Mouse (Mus musculus): ENCODE measurements at regions not wholly inside any gene's neighbourhood (a gene's known extent, or its start where the extent isn't known, plus 50 kb on each side); places are given as distances from the start of the nearest gene placed in this dataset.

GRCm38 (mm10) chr4:95325861-95326260, 231.4 kb upstream of the Fggy start:
- no peak for DNase-seq

- DNase-seq = no peak
Measured at GRCm38 (mm10) chr4:95339822-95340221, 217.5 kb upstream of the Fggy start.

- DNase-seq = no peak
Measured at GRCm38 (mm10) chr4:95340926-95341325, 216.4 kb upstream of the Fggy start.

GRCm38 (mm10) chr4:95346722-95347197, 210.5 kb upstream of the Fggy start:
- no peak for DNase-seq

- DNase-seq = no peak
Measured at GRCm38 (mm10) chr4:95347436-95347835, 209.9 kb upstream of the Fggy start.

- no peak for DNase-seq
Measured at GRCm38 (mm10) chr4:95348405-95349123, 208.7 kb upstream of the Fggy start.

GRCm38 (mm10) chr4:95353894-95354319, 203.4 kb upstream of the Fggy start:
- DNase-seq = peak; percentile 6 to 11

GRCm38 (mm10) chr4:95358674-95359073, 198.6 kb upstream of the Fggy start:
- peak; percentile 10 to 17 for DNase-seq

GRCm38 (mm10) chr4:95360336-95360967, 196.9 kb upstream of the Fggy start:
- DNase-seq = no peak

GRCm38 (mm10) chr4:95364376-95365082, 192.8 kb upstream of the Fggy start:
- no peak for DNase-seq

- DNase-seq = no peak
Measured at GRCm38 (mm10) chr4:95376386-95376785, 180.9 kb upstream of the Fggy start.

GRCm38 (mm10) chr4:95377222-95378134, 179.8 kb upstream of the Fggy start:
- DNase-seq = no peak

- DNase-seq = no peak
Measured at GRCm38 (mm10) chr4:95378645-95379044, 178.7 kb upstream of the Fggy start.

GRCm38 (mm10) chr4:95383216-95383892, 174.0 kb upstream of the Fggy start:
- no peak for DNase-seq

GRCm38 (mm10) chr4:95385552-95385951, 171.8 kb upstream of the Fggy start:
- no peak for DNase-seq

GRCm38 (mm10) chr4:95386021-95386420, 171.3 kb upstream of the Fggy start:
- no peak for DNase-seq

GRCm38 (mm10) chr4:95388556-95388955, 168.8 kb upstream of the Fggy start:
- no peak for DNase-seq

GRCm38 (mm10) chr4:95389647-95390046, 167.7 kb upstream of the Fggy start:
- no peak for DNase-seq

- DNase-seq = no peak
Measured at GRCm38 (mm10) chr4:95390549-95390948, 166.8 kb upstream of the Fggy start.

GRCm38 (mm10) chr4:95395746-95396145, 161.6 kb upstream of the Fggy start:
- DNase-seq = no peak

GRCm38 (mm10) chr4:95398301-95398700, 159.0 kb upstream of the Fggy start:
- no peak for DNase-seq

- DNase-seq = no peak
Measured at GRCm38 (mm10) chr4:95402273-95402672, 155.0 kb upstream of the Fggy start.

Measured in spleen, adult 18-20 months (tissue).